Mouse (Mus musculus) hindbrain, embryonic 12.5 days (tissue): ENCODE data around the gene Ptgdr2. TPM values are rescaled to one million over a fixed set of nuclear protein-coding genes. Genes with fewer than 3 reads are reported as not detected.
A peak's percentile ranks its signal among the peaks of the same experiment; 100 is the strongest.

Source experiments
- ATAC-seq: fragments of 200-750 bp; cut with Nextera tagmentation; 2 replicates; pipeline ENCODE4 v1.8.0; 2017; ENCODE audit warnings: moderate TSS enrichment; ENCODE audit not compliant: low FRiP score
- H3K27ac ChIP-seq: fragments of 300-500 bp; sonication (generic); 2 replicates; pipeline ENCODE4 v1.5.1; 2016; ENCODE audit warnings: mild to moderate bottlenecking
- H3K27me3 ChIP-seq: fragments of 300-500 bp; sonication (generic); 2 replicates; pipeline ENCODE4 v1.6.1; 2016; ENCODE audit warnings: mild to moderate bottlenecking
- H3K36me3 ChIP-seq: fragments of 300-500 bp; sonication (generic); 2 replicates; pipeline ENCODE4 v1.6.1; 2016; ENCODE audit warnings: mild to moderate bottlenecking
- H3K4me1 ChIP-seq: fragments of 300-500 bp; sonication (generic); 2 replicates; pipeline ENCODE4 v1.6.1; 2016
- H3K4me2 ChIP-seq: fragments of 300-500 bp; sonication (generic); replicated peaks from 2 replicates; pipeline ENCODE4 v1.6.1; 2016; ENCODE audit warnings: mild to moderate bottlenecking
- H3K4me3 ChIP-seq: fragments of 300-500 bp; sonication (generic); 2 replicates; pipeline ENCODE4 v1.5.1; 2016; ENCODE audit warnings: mild to moderate bottlenecking
- H3K9ac ChIP-seq: fragments of 300-500 bp; sonication (generic); 2 replicates; pipeline ENCODE4 v1.6.1; 2016; ENCODE audit warnings: mild to moderate bottlenecking, moderate library complexity
- H3K9me3 ChIP-seq: fragments of 300-500 bp; sonication (generic); replicated peaks from 2 replicates; pipeline ENCODE4 v1.6.1; 2016; ENCODE audit warnings: mild to moderate bottlenecking
- WGBS: fragments of 180-500 bp; shearing (Covaris S2); methylation state at CpG from one replicate; pipeline ENCODE4 v1.1.7; 2016; 5-methylcytosine and 5-hydroxymethylcytosine counted together
- polyA plus RNA-seq: library from polyadenylated mRNA; unstranded; fragments of >200 nt; fragmentation: Nextera tagmentation; extraction: Ambion mirVana; gene quantifications from 2 replicates; pipeline ENCODE4 v1.2.1, GENCODE M21; 2016

The Ptgdr2 gene
- polyA plus RNA-seq, 1 experiment from 2014 or later = 0.10 TPM

DNA sequence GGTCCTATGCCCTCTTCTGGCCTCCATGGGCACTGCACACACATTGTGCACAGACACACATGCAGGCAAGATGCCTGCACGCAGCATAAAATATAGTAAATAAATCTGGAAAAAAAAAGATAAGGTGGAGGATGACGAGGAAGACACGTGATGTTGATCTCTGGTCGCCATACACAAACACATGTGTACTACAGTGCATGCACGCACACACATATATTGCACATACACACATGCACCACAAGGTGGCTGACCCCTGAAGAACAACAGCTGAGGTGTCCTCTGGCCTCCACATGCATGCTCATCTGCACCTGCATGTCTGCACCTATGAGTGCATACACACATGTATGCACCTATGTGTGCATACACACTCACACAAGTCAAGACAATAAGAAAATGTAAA is 883 bp upstream of the Ptgdr2 start:
- Histone ChIP-seq H3K36me3 (no peaks in the 10 kb centered on the region), H3K27me3 (no peaks in the 10 kb centered on the region), H3K9me3 (0 out of 2 replicates have a peak, but pooled peaks cover 4% of the 10 kb centered on the region), H3K4me2 (no peak overlapping the region), H3K4me1 (peaks cover 7% of the 10 kb centered on the region), H3K9ac (no peak overlapping the region), H3K4me3 (no peak overlapping the region), H3K27ac (no peak overlapping the region)
- 83% methylated on average over 5 of the region's 5 CpGs for WGBS
- no peak for ATAC-seq

- Histone ChIP-seq H3K9me3 (0 out of 2 replicates have a peak, but pooled peaks cover 4% of the 10 kb centered on the region), H3K4me2 (no peak overlapping the region), H3K4me1 (peaks cover 11% of the 10 kb centered on the region), H3K27me3 (no peaks in the 10 kb centered on the region; the same call in none of the 2 replicates), H3K9ac (no peak overlapping the region), H3K36me3 (peaks cover 21% of the 10 kb centered on the region), H3K27ac (no peak overlapping the region), H3K4me3 (no peak overlapping the region)
- no peak for ATAC-seq
- 48% methylated on average over 3 of the region's 3 CpGs for WGBS
Measured at GRCm38 (mm10) chr19:10938771-10939170, 1.8 kb downstream of the Ptgdr2 start.

DNA sequence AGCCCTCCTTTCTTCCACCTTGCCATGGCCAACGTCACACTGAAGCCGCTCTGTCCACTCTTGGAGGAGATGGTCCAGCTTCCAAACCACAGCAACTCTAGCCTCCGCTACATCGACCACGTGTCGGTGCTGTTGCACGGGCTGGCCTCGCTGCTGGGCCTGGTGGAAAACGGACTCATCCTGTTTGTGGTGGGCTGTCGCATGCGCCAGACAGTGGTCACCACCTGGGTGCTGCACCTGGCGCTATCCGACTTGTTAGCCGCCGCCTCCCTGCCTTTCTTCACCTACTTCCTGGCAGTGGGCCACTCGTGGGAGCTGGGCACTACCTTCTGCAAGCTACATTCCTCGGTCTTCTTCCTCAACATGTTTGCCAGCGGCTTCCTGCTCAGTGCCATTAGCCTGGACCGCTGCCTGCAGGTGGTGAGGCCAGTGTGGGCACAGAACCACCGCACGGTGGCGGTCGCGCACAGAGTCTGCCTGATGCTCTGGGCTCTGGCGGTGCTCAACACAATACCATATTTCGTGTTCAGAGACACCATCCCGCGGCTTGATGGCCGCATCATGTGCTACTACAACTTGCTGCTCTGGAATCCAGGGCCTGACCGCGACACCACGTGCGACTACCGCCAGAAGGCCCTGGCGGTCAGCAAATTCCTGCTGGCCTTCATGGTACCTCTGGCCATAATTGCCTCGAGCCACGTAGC is 3.3 kb downstream of the Ptgdr2 start:
- Histone ChIP-seq H3K4me1 (peaks cover 11% of the 10 kb centered on the region), H3K4me3 (peak overlapping the region; percentile 35), H3K27me3 (no peaks in the 10 kb centered on the region; the same call in none of the 2 replicates), H3K9ac (peak overlapping the region; percentile 55), H3K9me3 (0 out of 2 replicates have a peak, but pooled peaks cover 4% of the 10 kb centered on the region), H3K36me3 (peaks cover 36% of the 10 kb centered on the region), H3K27ac (peak overlapping the region; percentile 44), H3K4me2 (peak overlapping the region; percentile 65)
- peak; percentile 94 for ATAC-seq
- 18% methylated on average over 37 of the region's 37 CpGs for WGBS

- H3K4me1 ChIP-seq = peaks cover 11% of the 10 kb centered on the region
- peak; percentile 82 for ATAC-seq
- peaks cover 39% of the 10 kb centered on the region for H3K36me3 ChIP-seq
- H3K27me3 ChIP-seq = no peaks in the 10 kb centered on the region; the same call in none of the 2 replicates
- peak overlapping the region; percentile 65 for H3K4me2 ChIP-seq
- 0 out of 2 replicates have a peak, but pooled peaks cover 3% of the 10 kb centered on the region for H3K9me3 ChIP-seq
- H3K4me3 ChIP-seq = peak overlapping the region; percentile 35
- peak overlapping the region; percentile 55 for H3K9ac ChIP-seq
- WGBS = 2% methylated on average over 40 of the region's 40 CpGs
- H3K27ac ChIP-seq = peak overlapping the region; percentile 44
Measured at GRCm38 (mm10) chr19:10940801-10941457, 4.0 kb downstream of the Ptgdr2 start.

DNA sequence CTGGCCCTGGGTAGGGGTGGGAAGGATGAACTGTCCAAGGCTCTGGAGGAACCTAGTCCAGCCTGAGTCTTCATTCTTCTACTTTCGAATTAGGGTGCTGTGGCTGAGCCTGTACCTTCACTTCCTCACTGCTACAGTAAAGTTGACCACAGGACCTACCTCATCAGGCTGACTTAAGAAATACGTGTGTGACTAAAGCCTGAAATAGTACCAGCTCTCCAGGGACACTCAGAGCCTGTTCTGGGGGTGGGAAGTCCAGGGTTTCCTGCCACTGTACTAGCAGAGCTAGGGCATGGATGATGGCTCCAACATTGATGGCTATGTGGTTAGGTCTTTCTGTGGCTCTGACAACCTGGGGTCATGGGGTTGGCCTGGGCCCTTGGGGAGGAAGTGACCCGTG is 7.0 kb downstream of the Ptgdr2 start:
- 91% methylated on average over 3 of the region's 3 CpGs for WGBS
- peaks cover 39% of the 10 kb centered on the region for H3K36me3 ChIP-seq
- H3K27ac ChIP-seq = no peak overlapping the region
- H3K4me2 ChIP-seq = no peak overlapping the region
- H3K9ac ChIP-seq = no peak overlapping the region
- H3K27me3 ChIP-seq = no peaks in the 10 kb centered on the region; the same call in none of the 2 replicates
- no peak for ATAC-seq
- no peaks in the 10 kb centered on the region for H3K9me3 ChIP-seq
- H3K4me3 ChIP-seq = no peak overlapping the region
- H3K4me1 ChIP-seq = peaks cover 35% of the 10 kb centered on the region

- Histone ChIP-seq H3K27me3 (peaks cover 3% of the 10 kb centered on the region), H3K36me3 (peaks cover 39% of the 10 kb centered on the region), H3K4me2 (peak overlapping the region; percentile 100; the same call in 1 of the 2 replicates), H3K4me3 (no peak overlapping the region), H3K9me3 (no peaks in the 10 kb centered on the region), H3K27ac (no peak overlapping the region), H3K9ac (no peak overlapping the region), H3K4me1 (peaks cover 29% of the 10 kb centered on the region)
- WGBS = 84% methylated on average over 3 of the region's 3 CpGs
- ATAC-seq = no peak
Measured at GRCm38 (mm10) chr19:10946506-10946905, 9.5 kb downstream of the Ptgdr2 start.

GRCm38 (mm10) chr19:10947219-10947618 is 10.3 kb downstream of the Ptgdr2 start:
- Histone ChIP-seq H3K27me3 (peaks cover 3% of the 10 kb centered on the region), H3K4me1 (peaks cover 35% of the 10 kb centered on the region), H3K9me3 (no peaks in the 10 kb centered on the region), H3K27ac (no peak overlapping the region), H3K4me3 (peak overlapping the region; percentile 72), H3K4me2 (peak overlapping the region; percentile 100), H3K36me3 (peaks cover 33% of the 10 kb centered on the region), H3K9ac (peak overlapping the region; percentile 82)
- no peak for ATAC-seq
- 92% methylated on average over 5 of the region's 5 CpGs for WGBS

DNA sequence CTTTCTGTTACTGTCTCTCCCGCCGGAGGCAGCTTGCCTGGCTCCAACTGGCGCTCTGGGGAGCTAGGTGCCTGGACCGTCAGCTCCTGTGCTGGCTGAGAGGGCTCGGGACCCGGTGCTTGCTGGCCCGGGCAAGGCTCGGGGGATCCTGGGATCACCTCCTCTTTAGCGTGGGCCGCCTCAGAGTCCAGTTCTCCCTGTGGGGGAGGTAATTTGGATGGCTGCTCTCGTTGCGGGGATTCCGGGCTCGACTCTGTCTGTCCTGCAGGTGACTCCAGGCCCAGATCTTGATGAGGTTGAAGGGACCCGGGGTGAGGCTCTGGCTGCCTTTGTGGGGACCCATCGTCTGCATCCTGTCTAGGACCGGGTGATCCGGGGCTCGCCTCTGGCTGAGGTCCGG is 11.5 kb downstream of the Ptgdr2 start:
- Histone ChIP-seq H3K4me1 (peaks cover 39% of the 10 kb centered on the region), H3K9me3 (no peaks in the 10 kb centered on the region), H3K27ac (no peak overlapping the region), H3K4me2 (peak overlapping the region; percentile 100), H3K36me3 (peaks cover 21% of the 10 kb centered on the region), H3K4me3 (peak overlapping the region; percentile 72), H3K27me3 (peaks cover 3% of the 10 kb centered on the region; the same call in 1 of the 2 replicates), H3K9ac (peak overlapping the region; percentile 82)
- WGBS = under 1% methylated on average over 20 of the region's 20 CpGs
- ATAC-seq = no peak; the same call in 1 of the 2 replicates

DNA sequence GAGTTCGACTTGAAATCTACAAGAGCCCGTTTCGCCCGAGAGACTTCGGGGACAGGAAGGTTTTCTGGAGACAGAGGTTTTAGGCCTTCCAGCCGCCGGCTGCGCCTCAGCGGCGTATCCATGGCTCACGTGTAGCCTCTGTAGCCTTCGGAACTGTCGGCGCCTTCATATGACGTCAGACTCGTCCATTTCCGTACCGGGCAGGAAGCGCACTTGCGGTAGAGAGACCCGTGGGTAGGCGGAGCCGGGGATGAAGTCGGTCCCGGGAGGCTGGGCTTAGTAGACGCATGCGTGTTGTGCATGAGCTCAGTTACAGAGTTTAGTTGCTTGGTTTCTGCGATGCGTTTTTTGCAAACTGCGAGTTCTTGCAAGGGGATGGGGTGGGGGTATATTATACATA is 12.2 kb downstream of the Ptgdr2 start, which contains the start of gene Ccdc86:
Gene Ccdc86 (minus strand): TSS at position 155 of the 400 bp plus-strand sequence.
- Histone ChIP-seq H3K9ac (peak within 1 kb of the TSS; percentile 82), H3K36me3 (peaks cover 14% of the 10 kb centered on the region), H3K4me2 (peak within 1 kb of the TSS; percentile 100), H3K27ac (peak within 1 kb of the TSS; percentile 23; the same call in 1 of the 2 replicates), H3K4me3 (peak within 1 kb of the TSS; percentile 72), H3K27me3 (peaks cover 3% of the 10 kb centered on the region; the same call in 1 of the 2 replicates), H3K9me3 (no peaks in the 10 kb centered on the region), H3K4me1 (peaks cover 39% of the 10 kb centered on the region)
- 0% methylated on average over 30 of the region's 30 CpGs for WGBS
- ATAC-seq = peak; percentile 98

DNA sequence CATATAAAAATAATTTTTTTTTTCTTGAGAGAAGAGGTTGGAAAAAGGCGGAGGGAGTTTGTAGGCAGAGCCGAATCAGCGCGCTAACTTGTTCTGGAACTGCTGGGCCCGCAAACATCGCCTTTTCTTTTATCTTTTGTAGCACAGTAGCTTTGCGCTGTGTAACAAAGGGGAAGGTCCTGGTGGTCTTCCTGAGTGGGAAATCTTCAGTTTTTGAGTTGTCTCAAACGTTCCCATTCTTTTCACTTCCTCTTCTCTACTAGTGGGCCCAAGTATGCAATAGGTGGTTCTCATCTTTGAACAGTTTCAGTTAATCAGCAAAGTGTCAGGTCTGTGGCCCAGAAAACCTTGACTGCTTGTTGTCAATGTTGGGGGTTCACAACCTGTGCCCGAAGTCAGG is 12.6 kb downstream of the Ptgdr2 start:
- Histone ChIP-seq H3K9me3 (no peaks in the 10 kb centered on the region), H3K27me3 (peaks cover 3% of the 10 kb centered on the region; the same call in 1 of the 2 replicates), H3K4me3 (peak overlapping the region; percentile 72), H3K9ac (peak overlapping the region; percentile 41), H3K36me3 (peaks cover 10% of the 10 kb centered on the region), H3K4me2 (peak overlapping the region; percentile 100), H3K4me1 (peaks cover 39% of the 10 kb centered on the region), H3K27ac (peak overlapping the region; percentile 23; the same call in 1 of the 2 replicates)
- WGBS = 37% methylated on average over 9 of the region's 9 CpGs
- ATAC-seq = no peak; the same call in 1 of the 2 replicates

DNA sequence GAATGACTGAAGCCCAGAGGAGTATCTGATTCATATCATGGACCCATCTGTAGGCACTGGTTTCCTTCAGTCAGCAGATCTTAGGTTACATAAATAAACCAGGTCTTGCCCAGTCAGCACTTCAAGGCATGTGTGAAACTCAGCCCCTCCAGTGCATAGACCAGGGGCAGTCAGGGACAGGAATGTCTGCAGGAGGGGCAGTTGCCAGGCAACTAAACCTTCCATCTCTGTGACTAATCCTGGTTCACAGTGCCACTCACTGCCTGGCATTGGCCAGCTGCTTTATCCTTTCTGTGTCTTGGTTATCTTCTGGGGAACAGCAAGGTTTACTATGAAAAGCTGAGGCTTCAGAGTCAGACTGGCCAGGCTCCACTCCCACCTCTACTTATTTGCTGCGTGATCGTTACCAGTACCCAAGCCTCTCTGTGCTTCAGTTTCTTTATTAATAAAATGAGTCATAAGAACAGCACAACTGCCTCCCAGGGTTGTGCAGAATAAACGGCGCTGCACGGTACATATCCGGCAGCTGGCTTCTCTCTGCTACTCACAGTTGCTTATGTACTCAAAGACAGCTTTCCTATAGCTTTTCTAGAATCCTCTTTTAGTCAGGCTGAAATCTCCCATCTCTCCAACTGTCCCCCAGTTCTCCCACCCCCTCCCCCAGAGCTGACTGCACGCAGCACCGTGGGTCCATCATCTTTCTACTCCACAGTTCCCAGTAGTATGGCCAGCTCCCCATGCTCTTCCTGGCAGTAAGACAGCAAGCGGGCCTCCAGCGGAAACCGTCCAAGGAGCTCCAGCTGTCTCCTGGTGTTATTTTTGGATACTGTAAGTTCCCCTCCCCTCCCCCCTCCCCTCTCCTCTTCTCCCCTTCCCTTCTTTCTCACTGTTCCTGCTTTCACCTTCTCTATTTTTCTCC is 15.3 kb downstream of the Ptgdr2 start:
- no peak overlapping the region for H3K4me2 ChIP-seq
- peaks cover 28% of the 10 kb centered on the region for H3K4me1 ChIP-seq
- 66% methylated on average over 11 of the region's 11 CpGs for WGBS
- H3K27ac ChIP-seq = 0 out of 2 replicates have a peak overlapping the region, but pooled peaks have one; percentile 2
- ATAC-seq = no peak
- H3K27me3 ChIP-seq = peaks cover 3% of the 10 kb centered on the region; the same call in 1 of the 2 replicates
- H3K4me3 ChIP-seq = no peak overlapping the region
- H3K9ac ChIP-seq = no peak overlapping the region
- no peaks in the 10 kb centered on the region for H3K9me3 ChIP-seq
- no peaks in the 10 kb centered on the region for H3K36me3 ChIP-seq
